Mouse (Mus musculus) liver, embryonic 14.5 days (tissue): ENCODE measurements around the gene Ephb1. TPM values are rescaled to one million over a fixed set of nuclear protein-coding genes. Genes with fewer than 3 reads are reported as not detected.

Source experiments
- ATAC-seq: fragments of 200-750 bp; cut with Nextera tagmentation; 2 replicates; pipeline ENCODE4 v1.8.0; 2017; ENCODE audit warnings: moderate number of reproducible peaks, mild to moderate bottlenecking, moderate library complexity; ENCODE audit not compliant: insufficient read depth
- DNase-seq, 3 experiments: peaks; one replicate each; pipeline ENCODE4 v3.0.0-alpha.2; 2012 to 2013; ENCODE audit warnings: low read depth in 3 of 3, low spot score in 3 of 3
- H3K27ac ChIP-seq: fragments of 300-500 bp; sonication (generic); 2 replicates; pipeline ENCODE4 v1.5.1; 2014; ENCODE audit warnings: moderate library complexity, mild to moderate bottlenecking, control low read depth, inconsistent platforms
- H3K27me3 ChIP-seq: fragments of 300-500 bp; sonication (generic); 2 replicates; pipeline ENCODE4 v1.6.1; 2014; ENCODE audit warnings: mild to moderate bottlenecking, low read length, moderate library complexity; ENCODE audit not compliant: control insufficient read depth, insufficient read depth
- H3K36me3 ChIP-seq: fragments of 300-500 bp; sonication (generic); replicated peaks from 2 replicates; pipeline ENCODE4 v1.6.1; 2014; ENCODE audit warnings: low read depth; ENCODE audit not compliant: control insufficient read depth, insufficient read depth
- H3K4me1 ChIP-seq, 2 experiments: fragments of 200-500 bp in 1 of 2; fragments of 300-500 bp in 1 of 2; sonication (generic) in 1 of 2; replicated peaks; 2 replicates each; pipeline ENCODE4 v1.6.1; 2012 to 2014; ENCODE audit warnings: antibody characterized with exemption in 1 of 2, inconsistent platforms in 1 of 2, low read length in 1 of 2; ENCODE audit not compliant: control insufficient read depth in 2 of 2, insufficient read depth in 2 of 2
- H3K4me2 ChIP-seq: fragments of 300-500 bp; sonication (generic); 2 replicates; pipeline ENCODE4 v1.6.1; 2014; ENCODE audit warnings: low read depth, mild to moderate bottlenecking, control low read depth, moderate library complexity
- H3K4me3 ChIP-seq, 2 experiments: fragments of 200-500 bp in 1 of 2; fragments of 300-500 bp in 1 of 2; sonication (generic) in 1 of 2; 2 replicates each; pipeline ENCODE4 v1.5.1; 2012 to 2014; ENCODE audit warnings: low read depth in 2 of 2, low read length in 2 of 2, mild to moderate bottlenecking in 2 of 2, control low read depth in 1 of 2, inconsistent platforms in 1 of 2, moderate library complexity in 1 of 2; ENCODE audit not compliant: insufficient read depth in 1 of 2
- H3K9ac ChIP-seq: fragments of 300-500 bp; sonication (generic); replicated peaks from 2 replicates; pipeline ENCODE4 v1.6.1; 2014; ENCODE audit warnings: mild to moderate bottlenecking, control low read depth, moderate library complexity
- H3K9me3 ChIP-seq: fragments of 300-500 bp; sonication (generic); 2 replicates; pipeline ENCODE4 v1.6.1; 2016; ENCODE audit warnings: low read length, mixed read lengths; ENCODE audit not compliant: control insufficient read depth
- CTCF ChIP-seq: IDR thresholded peaks from 2 replicates; pipeline ENCODE4 v1.5.1; 2016; ENCODE audit warnings: antibody characterized with exemption, low read depth, control low read depth
- EP300 ChIP-seq: IDR thresholded peaks from 2 replicates; pipeline ENCODE4 v1.6.1; 2016; ENCODE audit warnings: antibody characterized with exemption, low read depth
- WGBS: fragments of 180-500 bp; shearing (Covaris S2); extraction: QIAGEN DNeasy Blood & Tissue Kit; methylation state at CpG from one replicate; pipeline ENCODE4 v1.1.7; 2014; ENCODE audit not compliant: insufficient replicate concordance; 5-methylcytosine and 5-hydroxymethylcytosine counted together
- polyA plus RNA-seq, 2 experiments: library from polyadenylated mRNA; depleted of rRNA in 1 of 2; stranded (reverse) in 1 of 2; unstranded in 1 of 2; fragments of >200 nt; fragmentation: Nextera tagmentation in 1 of 2; extraction: Ambion mirVana in 1 of 2; gene quantifications; 2 replicates each; pipeline versions ENCODE4 v1.2.1 to v1.2.3; 2012 to 2014

Ephb1 gene
- polyA plus RNA-seq, 2 experiments = 0.25 to 0.29 TPM

GRCm38 (mm10) chr9:102080934-102081333, 273.6 kb downstream of the Ephb1 start:
- TF ChIP-seq EP300 (no peak), CTCF (no peak)
- no peaks in the 10 kb centered on the region for H3K36me3 ChIP-seq
- H3K4me1 ChIP-seq = no peaks in the 10 kb centered on the region
- 57% methylated on average over 5 of the region's 5 CpGs for WGBS
- H3K4me3 ChIP-seq = no peak overlapping the region
- no peaks in the 10 kb centered on the region for H3K27me3 ChIP-seq
- no peak overlapping the region for H3K4me2 ChIP-seq
- no peaks in the 10 kb centered on the region for H3K9me3 ChIP-seq
- H3K9ac ChIP-seq = no peak overlapping the region
- no peak overlapping the region for H3K27ac ChIP-seq
- DNase-seq (no peak), ATAC-seq (no peak)

- Histone ChIP-seq H3K9me3 (no peaks in the 10 kb centered on the region), H3K4me3 (no peak overlapping the region), H3K4me1 (no peaks in the 10 kb centered on the region), H3K4me2 (no peak overlapping the region), H3K9ac (no peak overlapping the region), H3K36me3 (no peaks in the 10 kb centered on the region), H3K27me3 (no peaks in the 10 kb centered on the region), H3K27ac (no peak overlapping the region)
- 69% methylated on average over 2 of the region's 2 CpGs for WGBS
- TF ChIP-seq CTCF (no peak), EP300 (no peak)
- ATAC-seq (no peak), DNase-seq (no peak)
Observed at GRCm38 (mm10) chr9:102079151-102079550, 275.3 kb downstream of the Ephb1 start.

- no peak overlapping the region for H3K9ac ChIP-seq
- no peaks in the 10 kb centered on the region for H3K27me3 ChIP-seq
- no peaks in the 10 kb centered on the region for H3K36me3 ChIP-seq
- no peak for DNase-seq
- no peak overlapping the region for H3K27ac ChIP-seq
- no peaks in the 10 kb centered on the region for H3K4me1 ChIP-seq
- WGBS = 72% methylated on average over 6 of the region's 6 CpGs
- no peak for ATAC-seq
- no peak overlapping the region for H3K4me3 ChIP-seq
- H3K9me3 ChIP-seq = no peaks in the 10 kb centered on the region
- no peak overlapping the region for H3K4me2 ChIP-seq
- TF ChIP-seq CTCF (no peak), EP300 (no peak)
Observed at GRCm38 (mm10) chr9:102078238-102078637, 276.3 kb downstream of the Ephb1 start.

DNA sequence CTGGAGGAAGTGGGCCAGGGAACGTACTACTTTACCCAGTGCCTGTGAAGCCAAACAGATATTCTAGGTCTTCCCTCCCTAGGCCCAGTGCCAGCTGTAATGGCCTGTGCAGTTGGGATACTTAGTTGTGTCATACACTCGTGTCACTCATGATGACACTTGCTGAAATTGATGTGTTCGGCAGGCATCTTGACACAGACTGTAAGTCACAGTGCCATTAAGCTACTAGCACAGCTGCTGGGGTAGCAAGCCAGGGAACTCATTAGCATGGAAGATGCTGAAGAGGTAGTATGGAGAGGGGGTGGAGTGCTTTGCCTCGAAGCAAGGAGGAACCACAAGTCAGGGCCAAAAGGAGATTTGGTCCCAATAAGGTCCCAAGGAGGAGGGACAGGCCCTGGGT, 279.0 kb downstream of the Ephb1 start:
- no peak overlapping the region for H3K4me3 ChIP-seq
- no peak overlapping the region for H3K27ac ChIP-seq
- TF ChIP-seq EP300 (no peak), CTCF (no peak)
- ATAC-seq = no peak
- H3K9me3 ChIP-seq = no peaks in the 10 kb centered on the region
- H3K36me3 ChIP-seq = no peaks in the 10 kb centered on the region
- DNase-seq = no peak
- H3K4me1 ChIP-seq = no peaks in the 10 kb centered on the region
- WGBS = 37% methylated on average over 4 of the region's 4 CpGs
- H3K4me2 ChIP-seq = no peak overlapping the region
- no peak overlapping the region for H3K9ac ChIP-seq
- H3K27me3 ChIP-seq = no peaks in the 10 kb centered on the region

DNA sequence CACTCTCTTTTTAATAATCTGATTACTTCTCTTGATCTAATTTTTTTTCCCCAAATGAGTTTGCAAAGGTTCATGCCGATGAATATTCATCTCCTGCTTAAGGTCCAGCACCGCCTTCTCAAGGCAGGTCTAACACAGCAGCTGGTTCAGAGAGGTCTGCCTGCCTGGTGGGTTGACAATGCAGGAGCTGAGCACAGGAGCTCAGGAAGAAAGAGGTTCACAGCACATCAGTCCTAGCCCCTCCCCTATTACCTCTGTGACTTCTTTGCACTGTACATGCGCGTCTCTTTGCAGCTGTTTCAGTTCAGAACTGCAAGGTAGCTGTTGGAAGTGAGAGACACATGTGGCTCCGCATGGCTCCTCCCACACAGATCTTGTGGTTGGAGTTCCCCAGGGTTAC, 281.1 kb downstream of the Ephb1 start:
- no peak for DNase-seq
- TF ChIP-seq CTCF (no peak), EP300 (no peak)
- no peak overlapping the region for H3K4me3 ChIP-seq

More for the DNA sequence above, 281.1 kb downstream of the Ephb1 start:
- no peaks in the 10 kb centered on the region for H3K27me3 ChIP-seq
- H3K36me3 ChIP-seq = no peaks in the 10 kb centered on the region
- no peak overlapping the region for H3K4me2 ChIP-seq
- no peaks in the 10 kb centered on the region for H3K9me3 ChIP-seq
- no peaks in the 10 kb centered on the region for H3K4me1 ChIP-seq
- 65% methylated on average over 5 of the region's 5 CpGs for WGBS
- H3K27ac ChIP-seq = no peak overlapping the region
- ATAC-seq = no peak
- no peak overlapping the region for H3K9ac ChIP-seq
